Mouse (Mus musculus) left cerebral cortex, adult 18-20 months (tissue): ENCODE measurements around the gene Arl4d. TPM values are rescaled to one million over a fixed set of nuclear protein-coding genes. Genes with fewer than 3 reads are reported as not detected.

Source experiments
- DNase-seq, 2 experiments: peaks; one replicate each; pipeline ENCODE4 v3.0.0; 2021 to 2022; ENCODE audit warnings: low spot score in 2 of 2, mixed read lengths in 1 of 2
- total RNA-seq, 2 experiments: library from RNA; stranded (reverse); gene quantifications; 2 replicates each; pipeline ENCODE4 v1.2.3; 2021

The Arl4d gene
- total RNA-seq, 2 experiments from 2014 or later = 34.7 to 37.2 TPM

DNA sequence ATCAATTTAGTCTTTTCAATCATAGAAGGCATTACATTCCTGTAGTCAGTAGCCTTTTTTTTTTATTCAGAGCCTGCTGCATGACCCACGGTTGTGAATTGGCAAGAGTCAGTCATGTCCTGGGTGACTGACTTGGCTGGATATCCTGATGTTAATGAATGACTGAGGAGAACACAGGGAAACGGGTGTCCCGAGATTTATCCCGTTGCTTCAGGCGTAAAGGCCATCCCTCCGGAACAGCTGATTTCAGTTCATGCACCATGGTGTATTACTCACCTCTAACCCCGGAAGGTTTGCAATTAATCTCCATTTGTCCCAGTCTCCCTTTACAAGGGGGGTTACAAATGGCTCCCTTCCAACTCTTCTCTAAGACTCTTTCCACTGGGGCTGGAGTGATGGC, 48.7 kb downstream of the Arl4d start:
- no peak for DNase-seq

Other genes starting within 250 kb of the Arl4d start
- 10 to 100 TPM; 47.6 to 48.8 TPM for gene Aarsd1, start 247.9 kb upstream of the Arl4d start, total RNA-seq
- gene Gm27029, start 240.7 kb upstream of the Arl4d start, total RNA-seq = 1 to 10 TPM; 8.2 to 8.6 TPM
- 10 to 100 TPM; 40.9 to 46.9 TPM for gene Rundc1, start 240.5 kb upstream of the Arl4d start, total RNA-seq
- 1 to 10 TPM; 4.1 to 4.5 TPM for gene Ptges3l, start 240.2 kb upstream of the Arl4d start, total RNA-seq
- gene Rpl27, start 223.2 kb upstream of the Arl4d start, total RNA-seq = 10 to 100 TPM; 51.0 to 52.1 TPM
- gene Ifi35, start 217.1 kb upstream of the Arl4d start, total RNA-seq = 1 to 10 TPM; 2.6 to 3.2 TPM
- 100 to 1,000 TPM; 158 to 161 TPM for gene Rnd2, start 200.5 kb upstream of the Arl4d start, total RNA-seq
- gene Vat1, start 199.3 kb upstream of the Arl4d start, total RNA-seq = 10 to 100 TPM; 37.9 to 44.5 TPM
- gene Brca1, start 113.6 kb upstream of the Arl4d start, total RNA-seq = 1 to 10 TPM in 1 of 2 experiments, under 1 TPM in 1; 0.74 to 1.2 TPM
- gene Nbr1, start 113.4 kb upstream of the Arl4d start, total RNA-seq = 100 to 1,000 TPM; 135 to 198 TPM
- gene Tmem106a, start 83.3 kb upstream of the Arl4d start, total RNA-seq = 1 to 10 TPM; 1.6 to 2.0 TPM
- gene Gm11634, start 66.3 kb upstream of the Arl4d start, total RNA-seq = not detected
- 10 to 100 TPM in 1 of 2 experiments, 1 to 10 TPM in 1; 9.0 to 11.0 TPM for gene Rdm1, start 38.3 kb upstream of the Arl4d start, total RNA-seq
- 10 to 100 TPM; 35.5 to 37.2 TPM for gene Dhx8, start 67.4 kb downstream of the Arl4d start, total RNA-seq
- gene Etv4, start 119.8 kb downstream of the Arl4d start, total RNA-seq = 10 to 100 TPM; 11.5 to 15.1 TPM
- under 1 TPM; 0.28 to 0.74 TPM for gene Meox1, start 228.8 kb downstream of the Arl4d start, total RNA-seq